Mouse (Mus musculus) cortical plate, adult 2 months (tissue): ENCODE data around the gene Abcc1.

Source experiments
- CTCF ChIP-seq: fragments of 200-500 bp; IDR thresholded peaks from 2 replicates; pipeline ENCODE4 v1.5.1; 2011; ENCODE audit warnings: mild to moderate bottlenecking, control low read depth, low read length; ENCODE audit not compliant: insufficient read depth; ENCODE audit errors: extremely low read depth
- POLR2A ChIP-seq: fragments of 200-500 bp; IDR thresholded peaks from 2 replicates; pipeline ENCODE4 v1.6.1; 2011; ENCODE audit warnings: mild to moderate bottlenecking, low read length, control low read depth; ENCODE audit not compliant: insufficient read depth; ENCODE audit errors: extremely low read depth

GRCm38 (mm10) chr16:14405636-14406035 lies 44.3 kb downstream of the Abcc1 start:
- TF ChIP-seq CTCF (no peak), POLR2A (no peak)
